Mouse (Mus musculus): ENCODE measurements around the gene Ufd1.

Ufd1 gene

DNA sequence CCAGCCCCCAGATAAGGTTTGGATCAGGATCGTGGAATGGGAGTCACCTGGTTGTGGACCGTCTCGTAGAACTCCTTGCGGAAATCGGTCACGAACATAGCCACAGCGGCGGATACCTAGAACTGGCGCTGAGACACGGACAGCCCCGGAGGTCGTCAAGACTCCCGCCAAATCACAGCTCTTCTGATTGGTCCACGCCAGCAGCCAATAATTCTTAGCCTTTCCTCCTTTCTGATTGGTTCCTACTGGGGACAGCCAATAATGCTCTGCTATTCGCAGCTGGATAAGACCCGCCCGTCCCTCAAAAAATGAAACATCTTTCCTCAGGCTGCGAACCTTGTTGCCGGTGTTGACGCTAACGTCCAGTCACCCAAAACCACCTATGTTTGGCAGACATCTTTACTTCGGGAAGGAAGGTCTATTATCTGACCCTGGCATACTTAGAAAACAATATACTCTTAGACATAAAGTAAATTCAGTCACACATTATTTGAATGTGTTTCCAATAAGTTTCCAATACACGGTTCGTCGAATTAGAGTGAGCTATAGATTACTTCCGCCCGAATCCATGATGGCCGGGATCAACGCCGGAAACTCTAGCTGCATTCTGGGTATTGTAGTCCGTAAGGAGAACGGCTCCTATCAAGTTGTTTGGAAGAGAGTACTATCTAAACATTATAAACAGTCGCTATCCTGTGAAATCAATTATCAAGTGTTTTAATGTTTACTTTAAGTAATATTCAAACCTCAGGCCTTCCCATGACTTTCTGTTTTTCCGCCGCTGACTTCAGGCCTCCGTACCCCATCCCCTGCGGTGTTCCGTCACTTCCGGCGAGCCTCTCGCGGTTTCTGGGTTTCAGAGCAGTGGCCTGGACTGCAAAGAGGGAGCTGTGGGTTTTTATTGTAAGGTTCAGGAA, at the start of gene Ufd1, which contains the start of gene Cdc45:
Gene Ufd1 (plus strand): TSS at position 312 of the 917 bp plus-strand sequence.
Gene Cdc45 (minus strand): TSS at position 520 of the 917 bp plus-strand sequence.
- peak; percentile 98 for DNase-seq (ENCODE audit: low read depth, low spot score)

DNA sequence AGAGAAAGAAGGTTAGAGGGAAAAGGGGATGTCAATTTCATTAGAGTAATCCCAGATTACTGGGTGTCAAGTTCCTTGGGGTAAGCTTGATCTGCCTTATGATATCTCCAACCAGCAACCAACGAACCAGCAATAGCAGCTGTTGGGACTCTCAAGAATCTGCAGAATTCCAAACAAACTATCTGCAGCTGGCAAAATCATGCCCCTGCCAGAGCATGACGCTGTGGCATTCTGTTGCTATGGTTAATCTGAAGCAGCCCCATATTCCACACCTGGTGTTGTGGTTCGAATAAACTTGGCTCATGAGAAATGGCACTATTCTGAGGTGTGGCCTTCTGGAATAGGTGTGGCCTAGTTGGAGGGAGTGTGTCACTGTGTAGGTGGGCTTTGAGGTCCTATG, 48.6 kb upstream of the Ufd1 start:
- DNase-seq (ENCODE audit: low read depth, low spot score), result no peak

DNA sequence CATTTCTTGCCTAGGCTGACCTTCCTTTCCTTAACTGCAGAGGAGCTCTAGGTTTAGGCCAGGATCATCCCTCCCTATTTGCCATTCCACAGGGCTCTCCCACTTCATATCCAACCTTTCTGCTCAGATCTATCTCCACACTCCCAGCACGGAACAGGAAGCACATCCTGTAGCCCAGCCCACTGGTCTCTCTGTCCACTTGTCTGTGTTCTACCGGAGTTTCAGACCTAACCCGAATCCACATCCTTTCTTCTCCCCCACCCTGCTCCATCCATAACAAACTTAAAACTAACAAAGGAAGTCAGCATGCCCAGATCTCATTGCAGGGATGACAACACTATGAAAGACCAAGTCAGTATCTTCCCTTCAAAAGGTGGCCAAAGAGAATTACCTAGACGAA, 45.2 kb upstream of the Ufd1 start:
- no peak for DNase-seq (ENCODE audit: low read depth, low spot score)

DNA sequence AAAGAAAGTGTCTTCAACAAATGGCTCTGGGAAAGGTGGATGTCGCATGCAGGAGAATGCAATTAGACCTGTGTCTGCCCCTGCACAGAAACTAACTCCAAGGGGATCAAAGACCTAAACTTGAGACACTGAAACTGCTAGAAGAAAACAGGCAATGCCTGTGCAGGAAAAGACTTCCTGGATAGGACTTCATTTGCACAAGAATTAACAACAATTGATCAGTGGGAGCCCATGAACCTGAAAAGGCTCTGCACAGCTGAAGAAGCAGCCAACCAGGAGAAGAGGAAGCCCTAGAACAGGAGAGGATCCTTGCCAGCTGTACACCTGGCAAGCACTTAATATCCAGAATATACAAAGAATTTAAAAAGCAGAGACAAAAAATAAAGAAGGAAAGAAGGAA, 42.1 kb upstream of the Ufd1 start:
- DNase-seq (ENCODE audit: low read depth, low spot score), result peak; percentile 80

DNA sequence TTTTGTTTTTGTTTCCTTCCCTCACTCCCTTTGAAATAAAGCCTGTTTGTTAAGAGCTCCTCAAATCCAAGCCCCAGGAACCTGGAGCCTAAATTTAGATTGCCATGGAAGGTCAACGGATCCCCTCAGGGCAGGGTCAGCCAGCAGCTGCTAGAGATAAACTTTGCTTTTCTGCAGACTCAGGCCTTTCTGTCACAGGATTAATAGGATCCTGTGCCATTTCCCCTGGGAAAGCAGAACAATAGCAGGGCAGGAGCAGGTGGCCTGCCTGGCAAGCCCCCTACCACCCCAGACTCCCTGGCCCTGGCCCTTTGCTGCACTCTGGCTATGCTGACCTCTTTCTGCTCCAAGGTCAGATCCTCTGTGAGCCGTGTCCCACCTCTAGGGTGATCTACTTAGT, 37.6 kb upstream of the Ufd1 start:
- DNase-seq (ENCODE audit: low read depth, low spot score), result no peak

DNA sequence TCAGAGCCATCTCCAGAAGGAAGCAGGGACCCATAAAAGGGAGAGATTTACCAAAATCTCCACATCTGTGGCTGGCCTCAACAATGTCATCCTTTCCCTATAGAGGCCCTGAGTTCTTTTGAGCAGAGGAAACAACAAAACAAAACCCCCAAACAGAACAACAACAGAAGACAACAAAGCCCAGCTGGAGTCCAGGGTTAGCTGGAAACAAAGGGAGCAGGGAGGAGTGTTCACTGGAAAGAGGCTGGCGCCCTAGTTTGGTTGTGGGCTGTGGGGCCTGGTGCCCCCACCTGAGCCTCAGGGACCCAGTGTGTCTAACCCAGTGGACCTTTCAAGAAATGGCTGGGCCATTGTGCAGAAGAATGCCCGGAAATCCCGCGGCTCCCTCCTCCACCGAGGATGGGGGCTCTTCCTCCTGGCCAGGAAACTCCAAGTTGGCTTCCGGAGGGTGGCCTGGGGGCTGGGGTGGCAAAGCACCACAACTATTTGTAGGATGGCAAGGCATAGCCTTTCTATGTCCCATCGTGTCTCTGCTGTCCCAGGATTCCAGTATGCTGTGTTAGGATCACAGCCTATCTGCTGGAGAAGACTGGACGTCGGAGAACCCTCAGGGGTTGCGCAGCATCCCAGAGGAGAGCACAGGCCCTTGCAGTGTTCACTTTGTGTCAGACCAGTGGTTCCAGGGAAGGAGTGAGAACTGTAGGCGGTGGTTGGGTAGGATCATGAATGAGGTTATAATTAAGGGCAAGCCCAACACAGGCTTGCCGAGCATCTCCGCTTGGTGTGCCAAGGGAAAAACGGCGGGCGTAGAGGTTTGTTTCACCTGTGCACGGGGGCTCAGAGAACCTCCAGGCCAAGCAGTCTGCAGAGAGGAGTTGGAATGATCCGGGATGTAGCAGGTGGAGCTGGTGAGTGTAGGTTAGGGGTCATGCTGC, 35.7 kb upstream of the Ufd1 start:
- DNase-seq (ENCODE audit: low read depth, low spot score), result peak; percentile 58

DNA sequence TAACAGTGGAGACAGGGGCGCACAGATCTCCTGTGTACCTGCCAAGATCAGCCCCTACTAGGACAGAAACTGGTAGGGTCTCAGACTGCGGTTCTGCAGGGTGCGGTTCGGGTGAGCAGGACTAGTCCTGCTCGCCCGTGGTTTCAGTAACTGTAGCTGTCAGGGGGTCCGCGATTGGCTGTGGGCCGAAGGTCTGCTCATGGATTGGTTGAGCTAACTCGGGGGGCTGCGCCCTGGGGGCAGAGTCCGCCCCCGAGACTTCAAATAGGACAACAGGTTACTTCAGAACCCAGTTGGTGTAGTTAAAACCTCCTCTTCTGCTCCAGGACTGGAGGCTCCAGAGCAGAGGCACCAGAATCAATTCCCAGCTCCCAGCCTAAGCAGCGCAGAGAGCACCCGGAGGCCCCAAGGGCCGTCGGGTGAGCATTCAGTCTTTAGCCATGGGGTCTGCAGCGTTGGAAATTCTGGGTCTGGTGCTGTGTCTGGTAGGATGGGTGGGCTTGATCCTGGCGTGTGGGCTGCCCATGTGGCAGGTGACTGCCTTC, 35.0 kb upstream of the Ufd1 start, which contains the start of gene Cldn5:
Gene Cldn5 (plus strand): TSS at position 292 of the 545 bp plus-strand sequence.
- peak; percentile 89 for DNase-seq (ENCODE audit: low read depth, low spot score)

DNA sequence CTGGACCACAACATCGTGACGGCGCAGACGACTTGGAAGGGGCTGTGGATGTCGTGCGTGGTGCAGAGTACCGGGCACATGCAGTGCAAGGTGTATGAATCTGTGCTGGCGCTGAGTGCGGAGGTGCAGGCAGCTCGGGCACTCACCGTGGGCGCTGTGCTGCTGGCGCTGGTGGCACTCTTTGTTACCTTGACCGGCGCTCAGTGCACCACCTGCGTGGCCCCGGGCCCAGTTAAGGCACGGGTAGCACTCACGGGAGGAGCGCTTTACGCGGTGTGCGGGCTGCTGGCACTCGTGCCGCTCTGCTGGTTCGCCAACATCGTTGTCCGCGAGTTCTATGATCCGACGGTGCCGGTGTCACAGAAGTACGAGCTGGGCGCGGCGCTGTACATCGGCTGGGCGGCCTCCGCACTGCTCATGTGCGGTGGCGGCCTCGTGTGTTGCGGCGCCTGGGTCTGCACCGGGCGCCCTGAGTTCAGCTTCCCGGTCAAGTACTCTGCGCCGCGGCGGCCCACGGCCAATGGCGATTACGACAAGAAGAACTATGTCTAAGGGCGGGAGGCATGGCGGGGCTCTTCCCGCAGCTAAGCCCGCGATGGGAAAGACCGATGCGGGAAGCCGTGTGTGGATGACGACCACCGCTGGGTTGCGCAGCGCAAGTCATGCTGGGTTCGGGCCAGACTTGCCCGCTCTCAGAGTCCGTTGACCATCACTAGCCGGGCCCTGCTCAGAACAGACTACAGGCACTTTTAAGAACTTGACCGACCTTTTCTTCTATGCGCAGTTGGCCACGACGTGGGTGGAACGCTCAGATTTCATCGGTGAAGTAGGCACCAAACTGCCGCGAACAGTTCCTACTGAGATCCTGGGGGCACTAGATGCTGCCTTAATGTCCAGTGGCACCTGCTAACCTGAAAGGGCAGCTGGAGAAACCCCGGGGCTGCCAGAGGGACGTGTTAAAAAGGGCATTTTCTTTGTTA, 34.2 kb upstream of the Ufd1 start:
- peak; percentile 71 for DNase-seq (ENCODE audit: low read depth, low spot score)

DNA sequence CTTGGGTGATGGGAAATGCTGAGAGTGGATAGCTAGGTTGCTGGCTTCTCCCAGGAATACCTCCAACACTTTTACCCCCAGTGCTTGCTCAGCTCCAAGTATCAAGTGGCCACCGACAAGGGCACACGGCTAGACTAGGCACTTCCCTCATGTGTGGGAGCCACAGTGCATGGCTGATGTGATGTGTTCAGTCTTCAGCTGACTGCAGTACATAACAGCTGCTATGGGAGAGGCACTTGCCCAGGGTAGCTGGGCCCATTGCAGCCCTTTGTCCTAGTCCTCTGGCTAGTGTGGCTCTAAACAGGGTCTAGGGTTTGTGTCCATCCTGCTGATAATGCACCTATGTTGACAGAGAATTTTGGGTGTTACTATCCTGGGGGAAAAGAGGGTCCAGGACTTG, 33.1 kb upstream of the Ufd1 start:
- no peak for DNase-seq (ENCODE audit: low read depth, low spot score)

DNA sequence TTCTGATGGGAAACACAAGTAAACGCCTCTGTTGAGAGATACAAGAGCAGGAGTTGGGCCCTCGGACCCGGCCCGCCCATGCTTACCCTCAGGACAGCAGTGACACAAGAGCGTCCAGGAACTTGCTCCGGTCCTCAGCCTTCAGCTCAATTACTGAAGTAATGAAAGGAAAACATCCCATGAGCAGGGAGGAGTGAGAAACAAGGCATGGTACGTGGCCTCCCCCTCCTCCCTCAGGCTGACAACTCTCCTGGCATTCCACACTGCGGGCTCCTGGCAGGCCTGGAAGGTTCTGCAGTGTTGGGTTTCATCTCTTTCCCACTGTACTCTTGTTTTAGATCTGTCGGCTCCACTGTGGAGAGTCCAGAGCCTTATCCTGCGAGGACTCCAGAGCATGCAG, 29.8 kb upstream of the Ufd1 start:
- DNase-seq (ENCODE audit: low read depth, low spot score), result no peak

DNA sequence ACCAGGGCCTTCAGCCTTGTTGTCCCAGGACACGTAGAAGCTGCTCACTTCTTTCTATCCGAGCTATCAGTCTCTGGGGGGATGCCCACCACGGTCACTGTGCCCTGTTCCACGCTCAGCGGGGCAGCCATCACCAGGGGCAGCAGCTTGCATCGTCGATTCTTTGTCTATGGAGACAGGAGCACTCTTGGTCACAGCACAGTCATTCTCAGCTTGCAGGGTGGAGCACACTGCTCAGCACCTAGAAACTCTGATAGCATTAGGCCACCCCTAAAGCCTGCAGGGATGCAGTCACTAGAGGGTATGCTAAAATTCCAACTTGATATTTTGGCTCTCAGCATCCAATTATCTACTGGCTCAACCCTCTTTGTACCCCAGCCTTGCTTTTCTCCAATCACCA, 26.6 kb upstream of the Ufd1 start:
- no peak for DNase-seq (ENCODE audit: low read depth, low spot score)

DNA sequence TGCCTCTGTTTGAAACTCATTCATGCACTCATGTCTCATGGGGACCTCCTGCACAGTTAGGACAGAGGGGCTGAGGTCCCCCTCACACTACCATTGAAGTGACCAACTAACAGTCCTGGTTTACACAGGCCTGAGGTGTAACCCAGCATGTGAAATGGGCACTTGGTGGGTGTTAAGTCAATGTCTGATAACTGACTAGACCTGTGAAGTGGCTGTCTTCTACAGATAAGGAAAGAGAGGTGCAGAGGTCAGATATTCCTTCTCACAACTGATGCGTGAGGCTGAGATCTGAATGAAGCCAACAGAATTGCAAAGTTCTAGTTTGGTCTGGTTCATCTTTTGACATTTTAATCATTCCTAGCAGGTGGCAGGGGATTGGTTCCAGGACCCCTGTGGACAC, 26.1 kb upstream of the Ufd1 start:
- peak; percentile 30 for DNase-seq (ENCODE audit: low read depth, low spot score)

DNA sequence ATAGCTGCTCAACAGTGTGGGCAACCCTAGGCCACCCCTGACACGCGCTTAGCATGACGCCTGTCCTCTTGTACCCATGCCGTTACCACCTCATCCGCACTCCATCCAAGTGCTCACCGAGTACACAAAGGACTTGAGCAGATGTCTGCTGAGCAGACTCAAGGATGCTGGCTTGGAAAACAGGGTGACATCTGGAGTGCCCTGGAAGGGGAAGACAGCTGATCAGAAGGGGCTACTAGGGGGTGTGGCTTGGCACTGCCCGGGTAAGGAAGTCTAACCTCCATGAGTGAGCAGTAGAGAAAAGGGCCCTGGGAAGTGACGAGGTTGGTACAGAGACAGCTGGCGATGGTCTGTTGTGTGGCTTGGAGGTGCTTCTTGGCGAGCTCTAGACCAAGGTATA, 24.9 kb upstream of the Ufd1 start:
- DNase-seq (ENCODE audit: low read depth, low spot score), result no peak

DNA sequence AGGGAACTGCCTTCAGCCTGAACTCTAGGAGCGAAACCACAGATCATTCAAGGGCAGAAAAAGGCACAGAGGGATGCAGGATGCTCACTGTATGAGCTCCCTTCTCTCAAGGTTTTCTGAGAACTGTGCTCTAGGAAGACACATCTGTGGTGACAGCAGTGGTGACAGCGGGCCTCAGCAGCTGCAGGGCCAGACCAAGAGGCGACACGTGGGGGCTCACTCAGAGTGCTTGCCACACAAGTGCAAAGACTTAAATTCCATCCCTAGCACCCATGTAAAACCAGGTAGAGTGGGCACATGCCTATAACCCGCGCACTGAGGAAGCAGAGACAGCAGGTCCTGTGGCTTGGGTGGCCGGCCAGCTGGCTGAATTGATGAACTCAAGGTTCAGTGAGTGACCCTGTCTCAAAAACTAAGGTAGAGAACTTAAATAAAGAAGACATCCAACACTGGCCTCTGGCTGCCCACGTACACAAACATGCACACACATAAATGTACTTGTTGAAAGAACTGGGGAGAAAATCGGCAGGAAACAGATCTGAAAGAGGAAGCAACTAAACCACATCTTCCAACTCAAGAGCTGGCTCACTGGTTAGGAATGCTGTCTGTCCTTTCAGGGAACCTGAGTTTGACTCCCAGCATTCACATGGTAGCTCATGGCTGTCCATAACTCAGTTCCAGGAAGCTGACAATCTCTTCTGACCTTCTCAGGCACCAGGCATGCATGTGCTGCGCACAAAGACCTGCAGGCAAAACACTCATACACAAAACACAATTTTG, 22.8 kb upstream of the Ufd1 start:
- DNase-seq (ENCODE audit: low read depth, low spot score), result no peak

DNA sequence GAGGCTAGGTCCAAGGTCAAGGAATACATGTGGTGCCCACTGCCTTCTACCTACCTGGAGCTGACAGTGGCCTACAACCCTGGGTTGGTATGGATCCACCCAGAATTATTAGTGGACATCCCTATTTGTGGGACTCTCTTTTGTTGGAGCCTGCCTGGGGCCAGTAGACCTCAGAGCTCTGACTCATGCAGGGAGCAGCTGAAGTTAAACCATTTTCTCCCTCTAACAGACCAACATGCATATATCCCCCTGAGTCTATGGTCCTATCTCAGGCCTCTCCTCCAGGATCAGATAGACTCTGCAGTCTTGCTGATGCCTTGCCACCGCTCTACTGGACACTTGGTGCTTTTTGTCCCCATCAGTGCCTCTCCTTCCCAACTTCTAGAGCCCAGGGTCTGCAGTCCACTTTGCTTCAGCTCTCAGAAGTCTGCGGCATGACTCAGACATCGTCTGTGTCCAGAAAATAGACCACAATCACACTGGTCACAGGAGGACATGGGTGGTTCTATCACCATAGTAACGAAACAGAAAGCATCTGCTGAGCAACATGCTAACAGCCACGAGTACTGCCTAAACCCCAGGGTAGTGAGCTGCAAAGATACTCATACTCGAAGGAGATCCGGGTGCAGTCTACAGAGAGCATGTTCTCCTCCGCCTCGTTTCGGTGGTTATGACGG, 16.2 kb upstream of the Ufd1 start:
- DNase-seq (ENCODE audit: low read depth, low spot score), result no peak

DNA sequence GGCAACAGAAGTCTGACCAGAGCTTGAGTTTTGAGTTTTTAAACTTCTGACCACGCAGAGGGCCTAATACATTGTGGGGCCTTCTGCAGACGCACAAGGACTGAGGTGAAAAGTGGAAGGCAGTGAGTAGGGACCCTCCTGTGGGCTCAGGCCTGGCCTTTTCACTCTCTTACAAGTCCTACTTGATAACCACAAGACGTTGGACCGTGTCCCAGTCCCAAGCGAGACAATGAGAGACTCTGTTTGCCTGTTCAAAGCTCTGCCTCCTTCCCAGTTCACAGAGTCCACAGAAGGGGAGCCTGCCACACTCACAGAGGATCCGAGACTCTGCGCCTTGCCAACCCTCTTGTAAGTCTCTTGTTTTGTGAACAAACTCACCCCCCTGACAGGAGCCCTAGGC, 14.9 kb upstream of the Ufd1 start:
- no peak for DNase-seq (ENCODE audit: low read depth, low spot score)

DNA sequence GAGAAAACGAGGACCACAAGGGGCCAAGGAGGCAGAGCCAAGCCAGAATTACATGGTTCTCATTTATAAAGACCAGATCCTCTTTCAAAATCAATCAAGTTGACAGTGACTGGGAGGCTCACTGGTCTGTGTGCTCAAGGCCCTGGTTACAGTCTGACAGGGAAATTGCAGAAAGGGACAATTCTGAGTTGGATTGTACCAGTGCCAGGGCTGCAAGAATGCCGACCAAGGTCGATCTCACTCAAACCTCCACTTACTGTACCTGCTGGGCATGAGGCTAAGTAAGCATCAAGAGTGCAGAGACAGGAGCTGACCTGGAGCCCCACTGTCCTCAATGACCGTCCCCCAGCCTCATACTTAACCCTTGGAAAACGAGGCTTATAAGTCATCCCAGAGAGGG, 13.4 kb upstream of the Ufd1 start:
- DNase-seq (ENCODE audit: low read depth, low spot score), result no peak

DNA sequence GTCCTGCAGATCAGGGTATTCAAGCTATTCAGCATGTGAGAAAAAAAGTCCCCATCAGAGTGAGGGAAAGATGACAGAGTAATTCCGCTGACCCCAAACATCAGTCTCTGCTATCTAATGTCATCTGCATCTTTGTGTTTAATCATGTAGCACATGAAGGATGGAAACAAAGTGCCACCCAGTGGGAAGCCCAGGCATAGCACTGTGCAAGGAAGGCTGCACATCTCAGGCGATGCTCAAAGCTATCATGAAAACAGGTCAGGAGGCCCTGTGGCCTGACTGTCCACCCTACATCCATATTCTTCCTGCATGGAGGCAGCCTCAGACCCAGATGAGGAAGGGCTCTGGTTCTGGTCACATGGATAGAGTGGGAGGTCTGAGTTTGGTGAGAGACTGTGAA, 12.7 kb upstream of the Ufd1 start:
- peak; percentile 56 for DNase-seq (ENCODE audit: low read depth, low spot score)

DNA sequence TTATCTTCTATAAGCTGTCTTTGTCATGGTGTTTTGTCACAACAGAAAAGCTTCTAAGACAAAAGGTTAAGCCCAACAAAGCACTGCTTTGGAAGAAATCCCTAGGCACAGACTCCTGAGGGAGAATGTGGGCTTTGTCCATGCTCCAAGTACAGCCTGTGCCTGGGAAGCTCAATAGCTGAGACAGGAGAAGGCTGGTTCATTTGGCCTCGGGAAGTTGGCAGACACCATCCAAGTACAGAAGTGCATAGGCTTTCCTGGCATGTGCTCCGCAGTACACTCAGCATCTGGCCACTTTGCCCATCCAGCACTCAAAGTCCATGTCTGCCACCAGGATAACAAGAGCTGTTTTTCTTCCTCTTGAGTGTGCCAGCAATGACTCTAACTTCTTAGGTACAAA, 5.8 kb upstream of the Ufd1 start:
- no peak for DNase-seq (ENCODE audit: low read depth, low spot score)

DNA sequence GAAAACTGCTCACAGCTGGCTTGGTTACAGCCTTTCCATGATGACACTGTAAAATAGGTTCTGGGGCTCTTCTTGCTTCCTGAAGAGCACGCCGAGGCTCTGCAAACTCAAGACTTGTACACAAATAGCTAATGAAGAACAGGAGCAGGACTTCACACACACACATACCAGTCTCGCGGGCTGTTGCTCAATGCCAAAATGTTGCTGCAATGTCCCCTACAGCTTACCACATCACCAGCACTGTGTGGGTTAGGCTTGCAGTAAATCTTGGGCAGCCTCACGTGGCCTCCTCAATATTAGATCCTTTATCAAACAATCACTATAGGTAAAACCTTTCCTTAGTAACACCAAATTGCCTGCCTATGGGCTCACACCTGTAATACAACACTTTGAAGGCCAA, 2.6 kb upstream of the Ufd1 start:
- no peak for DNase-seq (ENCODE audit: low read depth, low spot score)

All from ZHBTc4 (cell line).